Mouse (Mus musculus) stomach, postnatal 0 days (tissue): ENCODE measurements at regions not wholly inside any gene's neighbourhood (a gene's known extent, or its start where the extent isn't known, plus 50 kb on each side); places are given as distances from the start of the nearest gene placed in this dataset.

Experiments used
- ATAC-seq: fragments of 200-750 bp; cut with Nextera tagmentation; 2 replicates; pipeline ENCODE4 v1.8.0; 2017; ENCODE audit not compliant: low FRiP score, low TSS enrichment
- DNase-seq: peaks from one replicate; pipeline ENCODE4 v3.0.0-alpha.2; 2016; ENCODE audit warnings: low spot score
- H3K27ac ChIP-seq: fragments of 300-500 bp; sonication (generic); replicated peaks from 2 replicates; pipeline ENCODE4 v1.5.1; 2014; ENCODE audit warnings: mild to moderate bottlenecking, control low read depth
- H3K27me3 ChIP-seq: fragments of 300-500 bp; sonication (generic); 2 replicates; pipeline ENCODE4 v1.6.1; 2014; ENCODE audit warnings: low read length; ENCODE audit not compliant: control insufficient read depth, insufficient read depth
- H3K36me3 ChIP-seq: fragments of 300-500 bp; sonication (generic); 2 replicates; pipeline ENCODE4 v1.6.1; 2014; ENCODE audit warnings: low read length, mixed read lengths; ENCODE audit not compliant: control insufficient read depth, insufficient read depth
- H3K4me1 ChIP-seq: fragments of 300-500 bp; sonication (generic); replicated peaks from 2 replicates; pipeline ENCODE4 v1.6.1; 2014; ENCODE audit warnings: antibody characterized with exemption; ENCODE audit not compliant: control insufficient read depth, insufficient read depth
- H3K4me2 ChIP-seq: fragments of 300-500 bp; sonication (generic); replicated peaks from 2 replicates; pipeline ENCODE4 v1.6.1; 2014; ENCODE audit warnings: low read depth, mild to moderate bottlenecking, control low read depth, moderate library complexity
- H3K4me3 ChIP-seq: fragments of 300-500 bp; sonication (generic); 2 replicates; pipeline ENCODE4 v1.5.1; 2014; ENCODE audit warnings: low read depth, low read length, control low read depth
- H3K9ac ChIP-seq: fragments of 300-500 bp; sonication (generic); 2 replicates; pipeline ENCODE4 v1.6.1; 2014; ENCODE audit warnings: mild to moderate bottlenecking, low read length, control low read depth, mixed read lengths
- H3K9me3 ChIP-seq: fragments of 300-500 bp; sonication (generic); 2 replicates; pipeline ENCODE4 v1.6.1; 2016; ENCODE audit warnings: low read length; ENCODE audit not compliant: control insufficient read depth
- CTCF ChIP-seq: IDR thresholded peaks from 2 replicates; pipeline ENCODE4 v1.5.1; 2016; ENCODE audit warnings: antibody characterized with exemption, low read depth, mild to moderate bottlenecking, moderate library complexity
- EP300 ChIP-seq: optimal IDR thresholded peaks from 2 replicates; pipeline ENCODE3; 2016; ENCODE audit warnings: antibody characterized with exemption
- WGBS: fragments of 180-500 bp; shearing (Covaris S2); extraction: QIAGEN DNeasy Blood & Tissue Kit; methylation state at CpG from one replicate; pipeline ENCODE4 v1.1.7; 2014; 5-methylcytosine and 5-hydroxymethylcytosine counted together

DNA sequence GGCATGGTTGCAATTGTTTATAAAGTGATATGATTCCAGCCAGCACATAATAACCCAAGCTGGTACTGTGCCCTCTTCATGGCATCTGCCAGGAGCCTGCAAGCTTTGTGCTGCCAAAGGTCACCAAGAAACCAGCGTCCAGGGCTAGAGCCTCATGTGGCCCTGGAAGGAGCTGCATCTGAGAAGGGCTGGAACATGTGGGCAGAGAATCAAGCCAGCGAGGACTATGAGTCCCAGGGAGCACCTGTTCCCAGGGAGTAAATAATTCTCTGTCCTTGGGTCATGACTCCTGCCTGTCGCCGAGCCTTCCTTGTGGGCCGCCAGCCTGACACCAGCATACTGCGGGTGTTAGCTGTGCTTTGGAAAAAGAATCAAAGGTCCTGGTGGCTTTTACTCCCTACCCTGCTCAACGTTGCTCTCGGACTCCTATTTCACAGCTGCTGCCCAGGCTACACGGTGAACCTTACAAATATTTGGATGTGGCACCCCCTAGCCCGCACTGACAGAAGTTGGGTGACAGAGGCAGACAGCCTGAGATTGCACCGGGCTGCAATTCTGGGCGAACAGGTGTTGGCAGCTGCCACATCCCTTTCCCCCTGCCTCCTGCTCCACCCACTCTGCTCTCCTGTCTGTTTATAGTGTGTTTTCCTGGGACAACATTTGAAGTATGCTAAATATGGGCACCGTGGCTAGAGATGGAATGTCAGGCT lies 99.5 kb upstream of the Serbp1 start:
- no peaks in the 10 kb centered on the region for H3K9me3 ChIP-seq
- H3K4me3 ChIP-seq = no peak overlapping the region
- peak; percentile 51 for DNase-seq
- TF ChIP-seq EP300 = no peak
- peak; percentile 42 for TF ChIP-seq CTCF
- no peaks in the 10 kb centered on the region for H3K27me3 ChIP-seq
- no peaks in the 10 kb centered on the region for H3K4me1 ChIP-seq
- peak; percentile 33; the same call in 1 of the 2 replicates for ATAC-seq
- no peak overlapping the region for H3K9ac ChIP-seq
- 41% methylated on average over 13 of the region's 13 CpGs for WGBS
- no peak overlapping the region for H3K27ac ChIP-seq
- H3K4me2 ChIP-seq = no peak overlapping the region
- H3K36me3 ChIP-seq = no peaks in the 10 kb centered on the region

DNA sequence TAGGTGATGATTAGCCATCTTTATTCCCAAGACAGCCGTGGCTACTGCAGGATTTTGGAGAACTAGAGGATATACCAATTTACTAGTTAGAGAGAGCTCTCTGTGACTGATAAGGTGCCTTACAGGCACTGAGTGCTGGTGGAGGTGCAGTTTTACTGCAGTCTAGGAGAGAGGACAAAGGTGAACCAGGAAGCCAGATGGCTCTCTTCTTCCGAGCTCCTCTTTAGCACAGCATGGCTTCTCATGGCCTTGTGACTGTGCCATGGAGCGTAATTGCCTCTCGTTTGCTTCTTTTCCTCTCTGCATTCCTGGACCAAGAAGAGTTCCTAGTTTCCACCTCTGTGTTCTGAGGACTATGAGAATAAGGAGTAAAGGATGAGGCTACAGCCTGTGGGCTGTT lies 100.2 kb upstream of the Gadd45a start:
- Histone ChIP-seq H3K36me3 (no peaks in the 10 kb centered on the region), H3K27ac (no peak overlapping the region), H3K4me1 (no peaks in the 10 kb centered on the region), H3K9me3 (no peaks in the 10 kb centered on the region), H3K4me2 (no peak overlapping the region), H3K9ac (no peak overlapping the region), H3K4me3 (no peak overlapping the region), H3K27me3 (no peaks in the 10 kb centered on the region)
- WGBS = 83% methylated on average over 4 of the region's 4 CpGs
- TF ChIP-seq CTCF (no peak), EP300 (no peak)
- DNase-seq (no peak), ATAC-seq (no peak)

DNA sequence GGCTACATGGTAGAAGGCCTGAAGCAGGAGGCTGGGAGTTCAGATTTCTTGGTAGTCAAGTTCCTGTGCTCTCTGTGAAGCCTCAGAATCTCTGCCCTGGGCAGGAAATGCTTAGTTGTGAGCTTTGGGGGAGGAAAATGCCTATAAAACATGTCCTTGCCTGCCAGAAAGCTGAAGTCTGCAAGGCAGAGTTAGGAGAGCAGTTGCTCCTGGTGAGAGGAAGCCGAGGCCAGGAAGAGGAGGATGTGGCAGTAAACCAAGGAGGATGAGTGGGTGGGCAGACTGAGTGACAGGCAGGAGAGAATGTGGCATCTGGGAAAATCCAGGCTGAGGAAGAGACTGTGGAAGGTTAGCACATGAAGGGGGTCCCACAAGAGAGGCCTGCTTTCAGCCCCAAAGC lies 97.7 kb upstream of the Gadd45a start:
- no peak overlapping the region for H3K4me3 ChIP-seq
- 50% methylated on average over 1 of the region's 1 CpGs for WGBS
- H3K36me3 ChIP-seq = no peaks in the 10 kb centered on the region
- DNase-seq = no peak
- H3K4me1 ChIP-seq = no peaks in the 10 kb centered on the region
- no peak overlapping the region for H3K27ac ChIP-seq
- H3K4me2 ChIP-seq = no peak overlapping the region
- no peaks in the 10 kb centered on the region for H3K27me3 ChIP-seq
- no peak overlapping the region for H3K9ac ChIP-seq
- no peak for TF ChIP-seq CTCF
- no peaks in the 10 kb centered on the region for H3K9me3 ChIP-seq
- ATAC-seq = no peak

DNA sequence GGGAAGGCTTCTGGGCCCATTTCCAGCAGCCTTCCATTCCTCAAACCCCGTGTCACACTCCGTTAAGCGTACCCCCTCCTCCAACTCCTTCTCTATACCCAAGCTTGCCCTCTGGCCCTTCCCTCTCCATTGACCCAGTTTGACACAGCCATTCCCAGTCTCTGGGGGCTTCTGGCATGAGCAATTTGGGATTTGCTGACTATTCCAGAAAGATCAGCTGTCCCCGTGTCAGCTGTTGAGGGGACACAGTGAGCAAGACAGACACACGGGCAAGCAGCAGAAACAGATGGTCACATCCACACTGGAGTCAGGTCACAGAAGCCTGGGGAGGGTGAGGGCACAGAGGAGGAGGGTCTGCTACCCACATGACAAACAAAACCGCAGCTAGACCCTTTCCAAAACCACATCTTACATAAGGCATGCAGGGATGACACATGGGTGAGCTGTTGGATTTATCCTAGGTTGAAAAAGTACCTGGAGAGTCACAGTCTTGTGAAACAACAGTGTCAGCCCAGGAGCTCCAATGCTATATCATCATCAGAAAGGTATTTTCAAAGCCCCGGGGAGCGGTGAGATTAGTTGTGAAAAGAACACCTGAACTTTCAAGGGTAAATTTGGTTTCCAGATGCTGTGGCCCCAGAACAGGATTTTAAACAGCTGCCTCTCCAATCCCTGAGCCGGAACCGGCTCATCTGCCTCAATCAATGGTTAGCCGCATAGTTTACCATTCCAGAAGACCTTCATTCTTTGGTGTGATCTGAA lies 93.5 kb upstream of the Gadd45a start:
- 69% methylated on average over 11 of the region's 11 CpGs for WGBS

DNA sequence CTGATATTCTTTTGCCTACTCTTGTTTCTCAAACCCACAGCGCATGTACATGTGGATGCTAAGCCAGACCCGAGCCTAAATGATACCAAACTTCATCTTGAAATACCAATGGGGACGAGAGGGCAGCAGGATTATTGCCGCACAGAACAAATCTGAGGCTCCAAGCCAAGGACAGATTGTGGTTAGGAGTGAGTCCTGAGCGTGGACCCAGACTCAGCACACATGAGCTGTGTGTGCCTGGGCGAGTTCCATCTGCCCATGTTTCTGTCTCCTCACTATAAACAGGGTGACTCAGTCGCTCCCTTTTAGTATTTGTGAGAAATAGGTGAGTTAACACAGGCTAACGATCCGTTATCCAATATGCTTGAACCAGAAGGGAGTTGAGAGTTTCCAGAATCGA lies 92.4 kb upstream of the Gadd45a start:
- Histone ChIP-seq H3K36me3 (no peaks in the 10 kb centered on the region), H3K4me2 (no peak overlapping the region), H3K4me1 (0 out of 2 replicates have a peak, but pooled peaks cover 2% of the 10 kb centered on the region), H3K9me3 (no peaks in the 10 kb centered on the region), H3K9ac (no peak overlapping the region), H3K27me3 (no peaks in the 10 kb centered on the region), H3K27ac (no peak overlapping the region), H3K4me3 (no peak overlapping the region)
- TF ChIP-seq EP300 (no peak), CTCF (no peak)
- WGBS = 84% methylated on average over 10 of the region's 10 CpGs
- ATAC-seq = no peak
- no peak for DNase-seq

More for the DNA sequence above, 93.5 kb upstream of the Gadd45a start:
- DNase-seq = no peak
- ATAC-seq = no peak
- Histone ChIP-seq H3K4me3 (no peak overlapping the region), H3K4me2 (no peak overlapping the region), H3K9ac (no peak overlapping the region), H3K36me3 (no peaks in the 10 kb centered on the region), H3K27ac (no peak overlapping the region), H3K9me3 (no peaks in the 10 kb centered on the region), H3K27me3 (no peaks in the 10 kb centered on the region), H3K4me1 (0 out of 2 replicates have a peak, but pooled peaks cover 2% of the 10 kb centered on the region)
- TF ChIP-seq EP300 (no peak), CTCF (no peak)
